Mouse (Mus musculus) ovary, postnatal 14 days (tissue): ENCODE results near the gene Vps52.

Experiments used
- DNase-seq: peaks from one replicate; pipeline ENCODE4 v3.0.0; 2022; ENCODE audit warnings: low spot score

Vps52 gene

GRCm38 (mm10) chr17:33955555-33956214 is at the start of gene Vps52, which contains the start of gene Rps18:
Vps52 (plus strand) TSS chr17:33955812.
Rps18 (minus strand) TSS chr17:33956001.
- DNase-seq, result peak; percentile 95

DNA sequence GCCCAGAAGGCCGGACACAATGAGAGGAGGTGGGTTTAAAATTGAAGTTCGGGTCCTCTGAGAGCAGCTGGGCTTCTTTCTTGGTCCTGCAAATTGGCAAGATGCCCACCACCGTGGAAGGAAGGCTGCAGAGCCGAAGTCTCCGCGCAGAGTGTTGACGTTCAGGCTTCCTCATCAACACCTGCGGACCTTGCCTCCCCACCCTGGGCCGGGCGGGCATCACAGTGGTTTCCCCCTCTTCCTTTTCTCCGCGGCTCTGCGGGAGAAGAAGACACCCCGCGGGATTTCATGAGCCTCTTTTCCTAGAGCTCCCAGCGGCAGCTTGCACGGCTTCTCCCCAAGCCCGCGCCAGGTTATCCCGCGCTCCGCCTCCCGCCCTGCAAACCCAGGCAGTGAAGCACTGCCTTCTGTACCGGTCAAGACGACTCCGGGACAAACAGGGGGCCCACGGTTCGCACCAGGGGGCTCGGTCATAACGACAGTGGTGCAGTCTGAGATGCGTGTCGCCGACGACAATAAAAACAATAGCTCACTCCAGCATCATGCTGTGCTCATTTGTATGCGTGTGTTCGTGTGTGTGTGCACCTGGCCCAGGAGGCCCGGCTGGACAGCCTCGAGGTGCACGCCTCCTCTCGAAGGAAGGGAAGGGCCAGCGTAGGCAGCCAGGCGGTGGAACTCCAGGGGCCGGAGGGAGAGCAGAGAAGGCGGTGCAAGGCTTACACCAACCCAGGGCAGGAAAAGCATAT is 47.1 kb upstream of the Vps52 start:
- peak; percentile 49 for DNase-seq

DNA sequence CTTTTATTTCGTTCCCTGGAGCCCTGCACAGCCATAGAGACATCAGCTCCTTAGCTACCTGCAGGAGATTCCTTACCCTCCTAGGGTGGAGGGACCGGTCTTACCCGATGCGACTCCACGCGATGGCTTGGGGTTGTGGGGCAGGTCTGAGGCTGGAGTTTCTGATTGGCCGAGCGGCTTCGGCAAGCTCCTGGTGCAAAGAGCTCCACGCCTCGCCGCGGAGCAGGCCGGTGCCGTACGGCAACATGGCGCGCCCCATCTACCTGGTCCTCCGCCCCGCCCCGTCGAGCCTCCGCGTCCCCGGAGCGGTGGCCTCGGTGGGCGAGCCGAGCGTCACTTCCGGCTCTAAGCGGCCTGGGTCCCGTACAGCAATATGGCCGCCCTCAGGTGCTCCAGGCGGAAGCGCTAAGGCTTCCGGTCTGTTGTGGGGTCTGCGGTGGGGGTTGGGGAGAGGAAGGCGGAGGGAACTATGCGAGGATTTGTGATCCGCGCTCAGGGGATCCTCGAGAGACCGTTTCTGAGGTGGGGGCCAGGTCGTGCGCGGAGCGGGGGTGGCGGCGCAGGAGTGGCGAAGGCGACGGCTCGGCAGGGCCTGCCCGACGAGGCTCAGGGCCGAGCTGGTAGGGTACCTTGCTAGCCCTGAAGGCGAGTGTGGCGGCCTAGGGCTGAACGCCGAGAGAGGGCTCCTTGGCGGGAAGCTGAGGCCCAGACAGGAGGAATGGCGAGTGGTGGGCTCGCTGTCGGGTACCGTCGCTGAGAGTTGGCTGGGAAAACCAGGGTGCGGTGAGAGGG is 46.3 kb upstream of the Vps52 start, which contains the start of gene Daxx:
Gene Daxx (plus strand): TSS at position 338 of the 792 bp plus-strand sequence.
- DNase-seq, result peak; percentile 99

DNA sequence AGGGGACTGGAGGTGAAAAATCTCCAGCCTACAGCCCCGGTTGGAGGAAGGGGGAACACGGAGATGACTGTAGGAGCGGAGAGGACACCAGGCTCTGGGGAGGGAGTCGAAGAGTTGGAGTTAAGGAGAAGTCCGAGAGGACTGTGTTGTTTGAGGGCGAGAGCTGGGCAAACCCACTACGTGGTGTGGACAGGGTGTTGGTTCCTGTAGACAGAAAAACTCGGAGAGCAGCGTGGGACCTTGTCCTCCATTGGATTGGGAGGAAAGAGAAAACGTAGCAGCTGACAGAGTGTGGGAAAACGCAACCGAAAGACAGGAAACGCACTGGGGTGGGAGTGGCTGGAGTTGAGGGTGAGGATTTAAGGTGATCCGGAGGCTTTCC is 45.8 kb upstream of the Vps52 start:
- no peak for DNase-seq

- DNase-seq, result no peak
Measured at GRCm38 (mm10) chr17:33910346-33911051, 45.1 kb upstream of the Vps52 start.

DNA sequence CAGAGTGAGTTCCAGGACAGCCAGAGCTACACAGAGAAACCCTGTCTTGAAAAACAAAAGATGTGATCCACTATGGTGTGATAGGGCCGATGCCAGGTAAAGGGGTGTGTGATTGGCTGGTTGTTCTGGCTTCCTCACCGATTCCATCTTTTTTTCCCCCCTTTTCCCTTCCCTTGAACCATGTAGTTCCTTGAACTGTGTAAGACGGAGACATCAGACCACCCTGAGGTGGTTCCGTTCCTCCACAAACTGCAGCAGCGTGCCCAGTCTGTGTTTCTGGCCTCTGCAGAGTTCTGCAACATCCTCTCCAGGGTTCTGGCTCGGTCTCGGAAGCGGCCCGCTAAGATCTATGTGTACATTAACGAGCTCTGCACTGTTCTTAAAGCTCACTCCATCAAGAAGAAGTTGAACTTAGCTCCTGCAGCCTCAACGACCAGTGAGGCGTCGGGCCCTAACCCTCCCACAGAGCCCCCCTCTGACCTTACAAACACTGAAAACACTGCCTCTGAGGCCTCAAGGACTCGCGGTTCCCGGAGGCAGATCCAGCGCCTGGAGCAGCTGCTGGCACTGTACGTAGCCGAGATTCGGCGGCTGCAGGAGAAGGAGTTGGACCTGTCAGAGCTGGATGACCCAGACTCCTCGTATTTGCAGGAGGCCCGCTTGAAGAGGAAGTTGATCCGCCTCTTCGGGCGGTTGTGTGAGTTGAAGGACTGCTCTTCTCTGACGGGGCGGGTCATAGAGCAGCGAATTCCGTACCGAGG is 44.4 kb upstream of the Vps52 start:
- DNase-seq, result no peak

- DNase-seq, result no peak
Measured at GRCm38 (mm10) chr17:33911813-33912414, 43.7 kb upstream of the Vps52 start.

DNA sequence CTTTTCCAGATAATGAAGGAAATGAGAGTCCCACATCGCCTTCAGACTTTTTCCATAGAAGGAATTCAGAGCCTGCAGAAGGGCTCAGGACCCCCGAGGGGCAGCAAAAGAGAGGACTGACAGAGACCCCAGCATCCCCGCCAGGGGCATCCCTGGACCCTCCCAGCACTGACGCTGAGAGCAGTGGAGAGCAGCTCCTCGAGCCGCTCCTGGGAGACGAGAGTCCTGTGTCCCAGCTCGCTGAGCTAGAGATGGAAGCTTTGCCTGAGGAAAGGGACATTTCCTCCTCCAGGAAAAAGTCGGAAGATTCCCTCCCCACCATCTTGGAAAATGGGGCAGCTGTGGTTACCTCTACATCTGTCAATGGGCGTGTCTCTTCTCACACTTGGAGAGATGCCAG is 42.3 kb upstream of the Vps52 start:
- DNase-seq, result no peak

DNA sequence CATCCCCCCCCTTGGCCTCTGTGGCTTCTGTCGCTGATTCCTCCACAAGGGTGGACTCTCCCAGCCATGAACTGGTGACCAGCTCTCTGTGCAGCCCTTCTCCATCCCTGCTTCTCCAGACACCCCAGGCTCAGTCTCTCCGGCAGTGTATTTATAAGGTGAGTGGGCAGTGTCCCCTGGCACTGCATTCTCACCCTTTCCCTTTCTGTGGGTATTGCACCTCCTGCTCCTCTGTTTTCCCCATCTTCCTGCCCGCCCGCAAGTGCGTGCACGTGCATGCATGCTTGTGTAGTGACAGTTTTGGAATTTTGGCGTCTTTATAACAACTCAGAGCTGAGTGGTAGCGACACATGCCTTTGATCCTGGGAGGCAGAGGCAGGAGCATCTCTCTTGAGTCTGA is 41.7 kb upstream of the Vps52 start:
- no peak for DNase-seq

DNA sequence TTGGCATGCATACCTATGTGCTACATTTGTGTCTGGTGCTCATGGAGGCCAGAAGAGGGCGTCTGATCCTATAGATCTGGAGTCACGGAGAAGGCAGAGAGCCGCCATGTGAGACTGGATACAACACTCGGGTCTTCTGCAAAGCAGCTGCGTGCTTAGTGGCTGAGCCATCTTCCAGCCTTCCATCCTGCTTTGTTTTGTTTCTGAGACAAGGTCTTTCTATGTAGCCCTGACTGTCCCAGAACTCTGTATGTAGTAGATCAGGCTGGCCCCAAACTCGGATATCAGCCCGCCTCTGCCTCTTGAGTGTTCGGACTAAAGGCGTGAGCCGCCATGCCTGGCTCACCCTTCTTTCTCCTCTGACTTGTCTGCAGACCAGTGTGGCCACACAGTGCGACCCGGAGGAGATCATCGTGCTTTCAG is 40.6 kb upstream of the Vps52 start:
- DNase-seq, result no peak

GRCm38 (mm10) chr17:33915671-33916250 is 39.9 kb upstream of the Vps52 start, which contains the start of the genes Tapbp and Zbtb22:
Tapbp (plus strand) TSS chr17:33915899.
Zbtb22 (plus strand) TSS chr17:33915904.
- peak; percentile 87 for DNase-seq

DNA sequence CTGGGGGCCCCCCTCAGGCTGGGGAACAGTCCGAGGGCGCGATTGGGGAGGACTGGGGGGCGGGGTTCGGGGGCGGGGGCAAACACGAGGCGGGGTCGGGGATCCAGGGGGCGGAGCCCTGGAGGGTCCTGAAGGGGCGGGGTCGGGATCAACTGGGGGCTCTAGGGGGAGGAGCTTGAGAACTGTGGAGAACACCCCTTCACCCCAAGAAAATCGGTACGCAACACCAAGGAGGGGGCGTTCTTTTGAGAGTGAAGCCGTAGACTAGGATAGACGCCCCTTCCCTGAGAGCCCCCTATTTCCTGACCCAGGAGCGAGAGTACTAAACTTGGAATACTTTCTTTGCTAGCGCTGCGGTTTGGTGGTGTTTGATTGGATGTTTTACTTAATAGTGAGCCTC is 39.3 kb upstream of the Vps52 start:
- DNase-seq, result no peak

- no peak for DNase-seq
Measured at GRCm38 (mm10) chr17:33916847-33917655, 38.6 kb upstream of the Vps52 start.

DNA sequence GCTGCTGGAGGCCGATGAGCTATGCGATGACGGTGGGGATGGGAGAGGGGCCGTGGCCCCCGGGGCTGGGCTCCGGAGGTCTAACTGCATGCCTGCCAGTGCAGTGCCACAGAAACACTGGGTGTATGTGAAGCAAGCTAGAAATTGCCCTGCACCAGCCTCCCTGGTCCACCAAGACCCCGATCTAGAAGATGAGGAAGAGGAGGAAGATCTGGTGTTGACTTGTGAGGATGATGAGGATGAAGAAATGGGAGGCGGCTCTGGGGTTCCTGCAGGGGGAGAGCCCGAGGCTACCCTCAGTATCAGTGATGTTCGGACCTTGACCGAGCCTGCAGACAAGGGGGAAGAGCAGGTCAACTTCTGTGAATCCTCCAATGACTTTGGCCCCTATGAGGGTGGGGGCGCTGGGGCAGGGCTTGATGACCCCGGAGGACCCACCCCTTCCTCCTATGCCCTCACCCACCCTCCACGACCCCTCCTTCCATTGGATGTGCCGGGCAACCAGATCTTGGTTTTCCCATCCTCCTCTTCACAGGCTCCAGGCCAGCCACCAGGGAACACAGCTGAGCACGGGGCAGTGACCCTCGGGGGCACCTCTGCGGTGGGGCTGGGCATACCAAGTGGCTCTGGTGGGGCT is 37.8 kb upstream of the Vps52 start:
- no peak for DNase-seq

DNA sequence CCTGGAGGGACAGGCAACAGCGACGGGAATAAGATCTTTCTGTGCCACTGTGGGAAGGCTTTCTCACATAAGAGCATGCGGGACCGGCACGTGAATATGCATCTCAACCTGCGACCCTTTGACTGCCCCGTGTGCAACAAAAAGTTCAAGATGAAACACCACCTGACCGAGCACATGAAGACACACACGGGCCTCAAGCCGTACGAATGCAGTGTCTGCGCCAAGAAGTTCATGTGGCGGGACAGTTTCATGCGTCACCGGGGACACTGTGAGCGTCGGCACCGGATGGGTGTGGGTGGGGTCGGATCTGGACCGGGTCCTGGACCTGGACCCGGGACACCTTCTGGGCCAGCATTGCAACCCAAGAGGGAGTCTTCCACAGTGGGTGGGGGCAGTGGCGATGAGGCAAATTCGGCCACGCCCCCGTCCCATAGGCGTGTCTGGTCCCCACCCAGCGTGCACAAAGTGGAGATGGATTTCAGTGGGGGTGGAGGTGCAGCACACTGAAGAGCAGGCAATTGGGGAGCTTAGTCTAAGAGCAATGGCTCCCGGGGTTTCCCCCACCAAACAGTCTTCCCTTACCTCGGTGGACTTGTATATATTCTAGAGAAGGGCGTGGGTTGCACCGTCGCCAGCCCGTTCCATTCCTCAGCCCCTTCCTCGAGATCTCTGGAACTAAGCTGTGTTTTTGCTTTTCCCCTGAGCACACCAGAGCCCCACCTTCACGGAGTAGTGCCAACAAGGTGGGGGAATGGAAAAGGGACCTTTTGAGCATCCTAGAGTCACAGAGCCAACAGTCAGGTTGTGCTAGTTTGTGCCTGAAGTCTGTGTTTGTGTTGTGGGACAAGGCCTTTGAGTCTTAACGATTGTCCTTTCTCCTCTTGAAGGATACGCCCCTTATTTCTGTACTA is 37.1 kb upstream of the Vps52 start:
- DNase-seq, result no peak

- DNase-seq, result peak; percentile 76
Measured at GRCm38 (mm10) chr17:33919351-33920281, 36.0 kb upstream of the Vps52 start.
